Mouse (Mus musculus): ENCODE measurements around the gene Agbl1. TPM values are rescaled to one million over a fixed set of nuclear protein-coding genes. Genes with fewer than 3 reads are reported as not detected.

The Agbl1 gene
- polyA plus RNA-seq, 1 experiment from 2014 or later, result 0.22 TPM

DNA sequence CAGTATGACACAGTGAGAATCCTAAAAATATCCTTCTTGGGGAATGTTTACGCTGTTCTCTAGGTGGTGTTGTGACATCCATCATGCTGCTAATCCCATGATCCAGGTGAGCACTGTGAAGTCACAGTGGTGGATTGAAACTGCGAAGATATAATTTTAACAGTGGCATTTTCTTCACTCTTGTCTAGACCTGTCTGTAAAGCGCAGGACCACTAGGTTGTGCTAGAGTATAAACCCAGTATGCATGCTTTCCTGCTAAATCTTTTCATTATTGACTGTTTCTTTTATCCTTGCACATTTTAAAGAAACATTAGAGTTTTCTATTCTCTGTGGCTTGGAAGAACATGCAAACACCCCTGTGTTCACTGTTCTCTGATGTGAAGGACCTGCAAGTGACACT, 57.8 kb downstream of the Agbl1 start:
- no peak overlapping the region for H3K9ac ChIP-seq (replicated peaks)
- H3K4me1 ChIP-seq, result no peaks in the 10 kb centered on the region
- WGBS, result 87% methylated on average over 3 of the region's 3 CpGs
- ATAC-seq (ENCODE audit: low FRiP score), result no peak
- no peaks in the 10 kb centered on the region for H3K36me3 ChIP-seq
- H3K4me2 ChIP-seq, result no peak overlapping the region
- no peak overlapping the region for H3K27ac ChIP-seq (replicated peaks)
- H3K9me3 ChIP-seq (replicated peaks), result no peaks in the 10 kb centered on the region
- no peak overlapping the region for H3K4me3 ChIP-seq (replicated peaks)
- H3K27me3 ChIP-seq (replicated peaks), result no peaks in the 10 kb centered on the region

DNA sequence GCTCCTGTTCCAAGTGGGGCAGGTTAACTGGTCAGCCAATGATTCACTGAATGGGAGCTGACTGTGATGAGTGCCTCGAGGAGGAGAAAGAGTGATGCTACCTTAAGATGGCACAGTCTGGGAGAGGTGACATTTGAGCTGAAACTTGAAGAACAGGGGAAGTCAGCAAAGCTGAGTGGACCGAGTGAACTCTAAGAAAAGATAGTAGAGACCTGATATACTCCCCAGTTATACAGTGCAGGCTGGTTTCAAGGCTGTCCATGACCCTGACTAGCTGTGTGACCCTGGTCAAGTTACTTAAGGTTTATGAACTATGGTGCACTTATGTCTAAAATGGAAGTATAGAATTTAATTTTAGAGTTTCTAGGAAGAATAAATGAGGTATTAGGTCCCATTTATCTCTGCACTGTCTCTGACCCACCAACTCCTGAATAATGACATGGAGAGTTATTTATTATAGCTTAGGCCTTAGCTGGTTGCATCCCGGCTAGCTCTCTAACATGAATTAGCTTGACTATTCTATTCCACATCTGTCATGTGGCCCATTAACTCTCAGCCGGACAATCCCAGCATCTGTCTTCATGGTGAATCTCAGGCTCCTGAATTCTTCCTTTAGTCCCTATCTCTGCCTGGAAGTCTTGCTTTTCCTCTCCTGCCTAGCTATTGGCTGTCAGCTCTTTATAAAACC, 92.3 kb downstream of the Agbl1 start:
- Histone ChIP-seq H3K9me3 (replicated peaks) (no peaks in the 10 kb centered on the region), H3K4me3 (replicated peaks) (no peak overlapping the region), H3K4me2 (no peak overlapping the region), H3K9ac (replicated peaks) (no peak overlapping the region), H3K36me3 (no peaks in the 10 kb centered on the region), H3K4me1 (no peaks in the 10 kb centered on the region), H3K27ac (replicated peaks) (no peak overlapping the region), H3K27me3 (replicated peaks) (no peaks in the 10 kb centered on the region)
- ATAC-seq (ENCODE audit: low FRiP score), result no peak
- WGBS, result 74% methylated on average over 4 of the region's 4 CpGs

DNA sequence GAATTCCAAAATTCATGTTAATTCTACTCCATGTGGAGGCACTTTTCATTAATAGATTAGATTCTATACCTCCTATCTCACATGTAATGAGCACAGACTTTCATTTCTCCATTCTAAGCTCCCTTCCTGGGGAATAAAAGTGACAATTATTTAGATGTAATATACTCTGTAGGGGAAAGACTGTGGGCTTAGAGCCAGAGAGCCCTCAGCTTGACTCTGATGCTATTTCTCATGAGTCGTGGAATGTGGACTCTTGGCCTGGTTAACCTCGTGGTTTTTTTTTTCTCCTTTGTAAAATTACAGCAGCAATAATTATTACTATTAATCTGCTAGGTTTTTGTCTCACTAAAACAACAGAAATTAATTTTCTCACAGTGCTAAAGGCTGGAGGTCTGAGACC, 96.4 kb downstream of the Agbl1 start:
- no peaks in the 10 kb centered on the region for H3K36me3 ChIP-seq
- H3K4me2 ChIP-seq, result no peak overlapping the region
- ATAC-seq (ENCODE audit: low FRiP score), result no peak
- no peaks in the 10 kb centered on the region for H3K27me3 ChIP-seq (replicated peaks)
- no peak overlapping the region for H3K9ac ChIP-seq (replicated peaks)
- no peak overlapping the region for H3K27ac ChIP-seq (replicated peaks)
- WGBS, result 55% methylated on average over 2 of the region's 2 CpGs
- no peaks in the 10 kb centered on the region for H3K9me3 ChIP-seq (replicated peaks)
- H3K4me1 ChIP-seq, result no peaks in the 10 kb centered on the region
- H3K4me3 ChIP-seq (replicated peaks), result no peak overlapping the region

DNA sequence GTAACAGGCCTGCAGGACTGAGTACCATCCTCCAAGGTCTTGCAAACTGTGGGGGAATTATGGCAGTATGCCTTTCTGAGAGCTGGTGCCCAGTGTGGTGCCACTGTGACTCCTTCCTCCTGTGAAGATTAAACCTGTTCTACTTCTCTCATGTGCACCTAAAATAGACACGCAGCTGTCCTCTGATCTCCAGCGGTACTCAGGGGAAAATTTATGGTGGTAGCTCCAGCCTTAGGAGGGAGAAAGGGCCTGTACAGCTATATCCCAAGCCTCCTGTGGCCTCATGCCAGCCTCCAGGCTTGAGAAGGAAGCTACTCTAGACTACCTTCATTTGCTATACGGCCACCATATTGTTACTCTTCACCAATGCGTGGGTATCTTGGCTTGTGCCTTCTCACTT, 109.6 kb downstream of the Agbl1 start:
- whole genome bisulfite sequencing, result 95% methylated on average over 4 of the region's 4 CpGs

DNA sequence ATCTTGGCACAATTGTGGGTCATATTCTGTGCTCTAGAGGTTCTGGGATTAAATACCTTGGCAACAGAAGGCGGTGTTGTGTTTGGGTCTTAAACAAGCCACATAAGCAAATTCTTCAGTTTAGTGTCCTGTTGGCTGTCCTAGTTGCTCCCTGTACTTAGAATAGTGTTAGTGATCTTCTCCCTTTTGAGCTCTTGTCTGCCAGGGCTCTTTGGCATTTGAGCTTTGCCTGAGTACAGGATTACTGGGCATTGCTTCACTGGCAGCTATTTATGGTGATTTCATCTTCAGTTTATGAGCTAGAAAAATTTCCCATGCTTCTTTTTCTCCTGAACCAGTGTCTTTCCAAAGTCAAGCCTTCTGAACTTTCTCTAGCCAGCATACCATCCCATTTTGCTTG, 111.9 kb downstream of the Agbl1 start:
- WGBS, result 98% methylated on average over 1 of the region's 1 CpGs
- Histone ChIP-seq H3K4me2 (no peak overlapping the region), H3K27me3 (replicated peaks) (no peaks in the 10 kb centered on the region), H3K36me3 (no peaks in the 10 kb centered on the region), H3K9me3 (replicated peaks) (no peaks in the 10 kb centered on the region), H3K9ac (replicated peaks) (no peak overlapping the region), H3K4me1 (no peaks in the 10 kb centered on the region), H3K4me3 (replicated peaks) (no peak overlapping the region), H3K27ac (replicated peaks) (no peak overlapping the region)
- ATAC-seq (ENCODE audit: low FRiP score), result no peak

More for the DNA sequence above, 109.6 kb downstream of the Agbl1 start:
- no peak overlapping the region for H3K27ac ChIP-seq (replicated peaks)
- no peak overlapping the region for H3K9ac ChIP-seq (replicated peaks)
- H3K27me3 ChIP-seq (replicated peaks), result no peaks in the 10 kb centered on the region
- no peaks in the 10 kb centered on the region for H3K4me1 ChIP-seq
- no peak overlapping the region for H3K4me2 ChIP-seq
- no peaks in the 10 kb centered on the region for H3K9me3 ChIP-seq (replicated peaks)
- no peaks in the 10 kb centered on the region for H3K36me3 ChIP-seq
- H3K4me3 ChIP-seq (replicated peaks), result no peak overlapping the region
- no peak for ATAC-seq (ENCODE audit: low FRiP score)

DNA sequence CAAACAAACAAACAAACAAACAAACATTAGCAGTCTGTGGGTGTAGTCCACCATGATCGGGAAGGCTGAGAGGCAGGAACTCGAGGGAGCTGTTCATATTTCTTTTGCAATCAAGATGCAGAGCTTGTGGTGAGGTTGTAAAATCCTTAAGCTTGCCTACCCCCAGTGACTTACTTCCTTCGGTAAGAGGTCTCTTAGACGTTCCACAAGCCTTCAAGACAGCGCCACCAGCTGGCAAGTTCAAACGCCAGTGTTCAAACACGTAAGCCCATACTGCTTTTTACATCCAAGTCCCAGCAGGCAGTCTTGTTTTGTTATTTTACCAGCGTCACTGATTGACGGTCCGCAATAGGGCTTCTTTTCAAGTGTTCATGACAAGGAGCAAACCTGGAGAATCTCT, 123.8 kb downstream of the Agbl1 start:
- no peaks in the 10 kb centered on the region for H3K27me3 ChIP-seq (replicated peaks)
- ATAC-seq (ENCODE audit: low FRiP score), result no peak
- no peaks in the 10 kb centered on the region for H3K9me3 ChIP-seq (replicated peaks)
- H3K4me2 ChIP-seq, result no peak overlapping the region
- H3K36me3 ChIP-seq, result no peaks in the 10 kb centered on the region
- H3K4me3 ChIP-seq (replicated peaks), result no peak overlapping the region
- no peaks in the 10 kb centered on the region for H3K4me1 ChIP-seq
- no peak overlapping the region for H3K9ac ChIP-seq (replicated peaks)
- 45% methylated on average over 10 of the region's 10 CpGs for WGBS
- H3K27ac ChIP-seq (replicated peaks), result no peak overlapping the region

DNA sequence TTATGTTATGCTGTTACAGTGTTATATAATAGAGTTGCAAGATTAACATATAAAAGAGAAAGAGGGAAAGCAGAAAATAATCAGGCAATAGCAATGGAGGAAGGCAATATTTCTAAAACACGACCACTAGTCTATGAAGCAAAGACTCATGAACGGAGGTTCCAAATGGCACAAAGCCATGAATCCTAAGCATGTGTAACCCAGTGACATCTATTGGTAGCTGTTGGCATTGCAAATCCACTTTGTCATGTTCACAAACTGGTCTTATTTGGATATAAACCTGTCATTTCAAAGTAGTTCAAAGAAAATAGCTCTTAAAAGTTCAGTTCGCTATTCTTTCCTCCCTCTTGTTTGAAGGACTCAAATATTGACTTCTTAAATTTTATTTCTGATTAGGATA, 124.8 kb downstream of the Agbl1 start:
- H3K4me3 ChIP-seq (replicated peaks), result no peak overlapping the region
- no peaks in the 10 kb centered on the region for H3K36me3 ChIP-seq
- H3K4me2 ChIP-seq, result no peak overlapping the region
- no peaks in the 10 kb centered on the region for H3K27me3 ChIP-seq (replicated peaks)
- H3K9ac ChIP-seq (replicated peaks), result no peak overlapping the region
- H3K4me1 ChIP-seq, result no peaks in the 10 kb centered on the region
- no peak for ATAC-seq (ENCODE audit: low FRiP score)
- H3K9me3 ChIP-seq (replicated peaks), result no peaks in the 10 kb centered on the region
- WGBS, result 23% methylated on average over 3 of the region's 3 CpGs
- no peak overlapping the region for H3K27ac ChIP-seq (replicated peaks)

DNA sequence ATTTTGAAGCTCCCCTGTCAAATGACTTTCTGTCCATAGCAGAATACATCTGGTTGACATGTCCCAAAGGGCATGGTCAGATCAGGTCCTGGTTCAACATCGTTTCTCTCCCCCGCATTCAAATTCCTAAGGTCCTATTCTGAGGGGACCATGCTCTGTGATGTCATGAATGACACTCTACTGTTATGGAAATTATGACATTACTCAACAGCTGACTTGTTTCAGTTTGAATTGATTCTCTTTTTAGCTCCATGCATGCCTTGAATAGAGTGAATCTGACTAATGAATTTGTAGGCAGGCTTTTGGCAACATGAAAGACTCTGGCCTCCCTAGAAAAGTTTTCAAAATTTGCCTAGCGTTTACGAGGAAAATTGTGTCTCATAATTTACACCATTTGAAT, 141.6 kb downstream of the Agbl1 start:
- ATAC-seq (ENCODE audit: low FRiP score), result no peak
- H3K9me3 ChIP-seq (replicated peaks), result no peaks in the 10 kb centered on the region
- no peak overlapping the region for H3K4me2 ChIP-seq
- WGBS, result 43% methylated on average over 4 of the region's 4 CpGs
- no peak overlapping the region for H3K9ac ChIP-seq (replicated peaks)
- H3K27ac ChIP-seq (replicated peaks), result no peak overlapping the region
- no peak overlapping the region for H3K4me3 ChIP-seq (replicated peaks)
- no peaks in the 10 kb centered on the region for H3K36me3 ChIP-seq
- H3K4me1 ChIP-seq, result no peaks in the 10 kb centered on the region
- no peaks in the 10 kb centered on the region for H3K27me3 ChIP-seq (replicated peaks)

DNA sequence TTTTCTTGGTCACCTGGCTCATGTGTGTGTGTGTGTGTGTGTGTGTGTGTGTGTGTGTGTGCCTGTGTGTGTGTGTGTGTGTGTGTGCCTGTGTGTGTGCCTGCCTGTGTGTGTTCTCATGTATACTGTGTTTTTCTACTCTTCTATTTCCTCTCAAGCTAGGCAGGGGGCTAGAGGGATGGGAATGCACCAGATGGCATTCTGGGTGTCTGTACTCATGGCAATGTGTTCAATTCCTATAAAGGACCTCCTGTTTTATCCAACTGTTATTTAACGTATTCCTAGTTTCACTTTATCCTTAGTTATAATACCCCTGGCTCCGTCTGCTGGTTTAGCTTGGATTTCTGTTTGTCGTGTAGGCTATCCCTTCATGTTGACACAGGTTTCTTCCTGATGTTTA, 149.8 kb downstream of the Agbl1 start:
- no peaks in the 10 kb centered on the region for H3K4me1 ChIP-seq
- no peaks in the 10 kb centered on the region for H3K27me3 ChIP-seq (replicated peaks)
- no peak overlapping the region for H3K4me3 ChIP-seq (replicated peaks)
- H3K9ac ChIP-seq (replicated peaks), result no peak overlapping the region
- no peak overlapping the region for H3K4me2 ChIP-seq
- H3K36me3 ChIP-seq, result no peaks in the 10 kb centered on the region
- no peak overlapping the region for H3K27ac ChIP-seq (replicated peaks)
- no peaks in the 10 kb centered on the region for H3K9me3 ChIP-seq (replicated peaks)
- no peak for ATAC-seq (ENCODE audit: low FRiP score)
- WGBS, result 92% methylated on average over 3 of the region's 3 CpGs

DNA sequence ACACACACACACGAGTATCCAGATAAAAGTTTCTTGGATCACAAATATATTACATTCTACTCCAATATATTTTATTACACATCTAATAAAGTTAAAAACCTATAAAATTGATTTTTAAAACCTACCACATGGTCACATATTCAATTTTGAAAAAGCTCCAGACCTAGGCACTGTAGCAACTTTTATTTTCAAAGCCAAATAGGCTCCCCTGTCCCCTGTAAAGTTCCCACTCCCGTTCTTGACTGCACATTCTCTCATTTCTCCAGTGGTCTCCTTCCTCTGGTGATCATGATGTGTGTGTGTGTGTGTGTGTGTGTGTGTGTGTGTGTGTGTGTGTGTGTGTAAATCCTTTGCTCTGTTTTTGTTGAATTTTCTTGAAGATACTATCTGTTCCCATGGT, 152.3 kb downstream of the Agbl1 start:
- WGBS, result 82% methylated on average over 2 of the region's 2 CpGs
- H3K36me3 ChIP-seq, result no peaks in the 10 kb centered on the region

DNA sequence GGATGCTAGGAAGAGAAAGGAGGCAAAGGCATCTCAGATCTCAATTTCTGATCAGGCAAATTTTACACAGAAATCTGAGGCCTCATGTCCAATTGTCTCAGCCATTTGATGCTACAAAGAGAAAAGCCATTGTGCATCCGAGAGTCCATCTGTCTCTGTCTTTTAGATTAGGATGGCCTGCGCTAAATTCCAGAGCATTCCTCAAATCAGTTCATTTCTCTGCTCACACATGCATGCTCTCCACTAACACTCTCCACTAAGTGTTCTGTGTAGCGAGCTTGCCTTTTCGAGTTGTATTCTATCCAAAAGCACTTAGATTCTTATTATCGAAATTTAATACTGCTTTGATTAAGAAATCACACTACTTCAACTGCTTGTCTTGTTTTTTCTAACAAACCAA, 159.6 kb downstream of the Agbl1 start:
- no peaks in the 10 kb centered on the region for H3K27me3 ChIP-seq (replicated peaks)
- H3K4me1 ChIP-seq, result peaks cover 19% of the 10 kb centered on the region
- H3K9ac ChIP-seq (replicated peaks), result no peak overlapping the region
- no peak overlapping the region for H3K4me3 ChIP-seq (replicated peaks)
- no peaks in the 10 kb centered on the region for H3K9me3 ChIP-seq (replicated peaks)
- no peak overlapping the region for H3K27ac ChIP-seq (replicated peaks)
- no peak for ATAC-seq (ENCODE audit: low FRiP score)
- WGBS, result 74% methylated on average over 5 of the region's 5 CpGs
- no peak overlapping the region for H3K4me2 ChIP-seq
- no peaks in the 10 kb centered on the region for H3K36me3 ChIP-seq

More for the DNA sequence above, 152.3 kb downstream of the Agbl1 start:
- no peak for ATAC-seq (ENCODE audit: low FRiP score)
- Histone ChIP-seq H3K27me3 (replicated peaks) (no peaks in the 10 kb centered on the region), H3K4me2 (no peak overlapping the region), H3K27ac (replicated peaks) (no peak overlapping the region), H3K4me1 (no peaks in the 10 kb centered on the region), H3K4me3 (replicated peaks) (no peak overlapping the region), H3K9ac (replicated peaks) (no peak overlapping the region), H3K9me3 (replicated peaks) (no peaks in the 10 kb centered on the region)

DNA sequence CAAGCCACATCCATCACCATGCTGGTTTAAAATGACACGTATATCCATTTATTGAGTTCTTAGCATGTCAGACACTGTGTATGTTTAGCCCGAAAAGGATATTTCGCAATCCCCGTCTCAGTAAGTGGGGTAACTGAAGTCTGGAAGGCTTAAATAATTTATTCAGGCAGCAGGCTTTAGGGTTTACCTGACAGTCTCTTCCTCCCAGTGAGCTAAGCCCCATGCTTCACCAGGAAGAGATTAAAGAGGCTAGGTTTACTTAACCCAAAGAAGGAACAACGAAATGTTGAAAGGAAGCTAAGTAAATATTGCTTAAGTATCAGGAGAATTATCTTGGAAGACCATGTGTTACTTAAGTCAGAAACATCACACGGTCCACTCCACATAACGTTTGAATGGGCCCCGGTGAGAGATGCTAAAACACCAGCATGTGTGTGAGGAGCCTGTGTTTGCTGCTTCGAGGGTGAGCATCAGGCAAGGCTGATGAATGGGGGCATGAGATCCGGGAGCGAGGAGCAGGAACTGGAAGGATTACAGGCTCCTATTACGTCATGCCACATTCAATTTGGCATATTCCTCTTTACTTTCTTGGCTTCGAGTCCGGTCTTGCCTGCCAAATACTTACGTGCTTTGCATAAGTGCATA, 162.7 kb downstream of the Agbl1 start:
- peak; percentile 77 for ATAC-seq (ENCODE audit: low FRiP score)
- no peaks in the 10 kb centered on the region for H3K27me3 ChIP-seq (replicated peaks)
- H3K27ac ChIP-seq (replicated peaks), result peak overlapping the region; percentile 82
- H3K4me3 ChIP-seq (replicated peaks), result peak overlapping the region; percentile 39
- no peaks in the 10 kb centered on the region for H3K9me3 ChIP-seq (replicated peaks)
- H3K9ac ChIP-seq (replicated peaks), result 0 out of 2 replicates have a peak overlapping the region, but pooled peaks have one; percentile 5
- peak overlapping the region; percentile 70 for H3K4me2 ChIP-seq
- H3K36me3 ChIP-seq, result no peaks in the 10 kb centered on the region
- peaks cover 19% of the 10 kb centered on the region for H3K4me1 ChIP-seq
- 26% methylated on average over 15 of the region's 15 CpGs for WGBS

Data from neural tube, embryonic 15.5 days (tissue).